Mouse (Mus musculus) mouse embryonic stem cell (cell line): ENCODE data around the gene Gm13420.

Experiments used
- in situ Hi-C, 2 experiments: fragments of 300-500 bp; cut with MboI; formaldehyde crosslinking; loops; 1 replicate in 1 of 2; 3 replicates in 1 of 2; pipeline ENCODE4 v1.14.3; 2019 to 2020; ENCODE audit warnings: low sequenced_read_pairs in 2 of 2, low pct_unique_long_range_greater_than_20kb in 1 of 2, mixed read lengths in 1 of 2; ENCODE audit not compliant: unreplicated experiment in 1 of 2

Gene Gm13420

DNA sequence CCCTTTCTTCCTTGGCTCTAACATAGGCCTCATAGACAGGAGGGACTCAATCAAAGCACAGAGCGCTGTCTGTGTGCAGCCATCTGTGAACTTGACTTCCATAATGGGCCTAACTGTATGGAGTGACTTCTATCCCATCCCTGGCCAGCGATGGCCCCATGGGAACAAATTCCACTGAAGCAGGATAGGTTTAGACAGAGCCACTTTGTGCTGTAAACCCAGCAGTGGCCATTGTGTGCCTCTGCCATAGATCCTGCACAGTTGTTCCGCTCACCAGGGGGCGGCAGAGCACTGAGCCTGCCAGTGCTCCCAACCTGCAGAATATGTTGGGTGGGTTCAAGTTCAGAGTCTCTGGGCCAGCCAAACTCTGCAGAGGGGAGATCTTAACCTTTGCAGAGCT lies 43.8 kb downstream of the Gm13420 start:
- in situ Hi-C loops = no loop called here

DNA sequence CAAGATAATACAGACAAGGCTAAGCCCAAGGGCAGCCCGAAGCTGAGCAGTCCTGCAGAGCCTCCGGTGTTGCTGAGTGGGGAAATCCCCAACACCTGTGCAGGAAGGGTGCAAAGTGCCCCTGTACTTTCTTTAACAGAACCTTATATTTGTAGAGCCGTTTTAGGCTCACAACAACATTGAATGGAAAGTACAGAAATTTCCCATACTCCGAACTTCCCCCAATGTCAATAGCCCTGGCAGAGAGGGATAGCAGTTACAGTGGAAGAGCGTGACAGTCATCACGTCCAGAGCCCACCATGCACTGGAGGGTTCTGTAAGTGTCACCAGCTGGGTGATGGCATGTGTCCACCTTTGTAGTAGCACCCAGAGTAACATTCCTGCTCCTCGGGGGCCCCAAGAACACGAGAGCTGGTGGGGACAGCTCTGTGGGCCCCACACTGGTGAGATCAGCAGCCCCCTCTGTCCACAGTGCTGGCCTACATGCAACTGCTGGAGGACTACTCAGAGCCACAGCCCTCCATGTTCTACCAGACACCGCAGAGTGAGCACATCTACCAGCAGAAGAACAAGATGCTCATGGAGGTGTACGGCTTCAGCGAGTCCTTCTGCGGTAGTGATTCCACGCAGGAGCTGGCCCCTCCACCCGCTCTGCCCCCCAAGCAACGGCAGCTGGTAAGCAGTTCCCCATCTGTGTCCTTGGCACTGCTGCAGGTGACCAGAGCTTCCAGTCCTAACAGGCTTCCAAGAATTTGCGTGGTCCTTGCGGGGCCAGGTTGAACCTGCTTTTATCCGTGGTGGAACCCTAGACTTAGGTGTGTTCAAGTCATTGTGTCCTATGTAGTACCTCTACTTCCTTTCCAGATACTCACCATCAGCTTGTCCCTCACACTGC lies 44.5 kb downstream of the Gm13420 start:
- in situ Hi-C loops = no loop called here

DNA sequence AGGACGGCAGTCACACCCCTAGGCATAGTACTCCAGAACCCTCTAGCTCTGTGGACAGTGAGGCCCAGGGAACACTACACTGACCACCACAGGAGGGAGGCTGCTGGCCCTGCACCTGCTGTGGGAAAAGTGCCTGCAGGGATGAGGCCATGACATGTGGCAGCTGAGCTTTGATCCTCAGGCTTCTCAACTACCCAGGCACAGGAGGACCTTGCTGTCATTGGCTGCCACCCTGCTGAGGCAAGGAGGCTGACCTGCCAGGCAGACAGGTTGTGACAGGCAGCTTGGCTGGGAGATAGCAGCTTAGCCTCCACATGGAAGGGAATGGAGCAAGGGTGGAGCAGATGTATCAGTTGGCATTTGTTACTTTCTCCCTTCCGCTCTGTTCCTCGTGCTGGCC lies 46.0 kb downstream of the Gm13420 start:
- in situ Hi-C loops = no loop called here

DNA sequence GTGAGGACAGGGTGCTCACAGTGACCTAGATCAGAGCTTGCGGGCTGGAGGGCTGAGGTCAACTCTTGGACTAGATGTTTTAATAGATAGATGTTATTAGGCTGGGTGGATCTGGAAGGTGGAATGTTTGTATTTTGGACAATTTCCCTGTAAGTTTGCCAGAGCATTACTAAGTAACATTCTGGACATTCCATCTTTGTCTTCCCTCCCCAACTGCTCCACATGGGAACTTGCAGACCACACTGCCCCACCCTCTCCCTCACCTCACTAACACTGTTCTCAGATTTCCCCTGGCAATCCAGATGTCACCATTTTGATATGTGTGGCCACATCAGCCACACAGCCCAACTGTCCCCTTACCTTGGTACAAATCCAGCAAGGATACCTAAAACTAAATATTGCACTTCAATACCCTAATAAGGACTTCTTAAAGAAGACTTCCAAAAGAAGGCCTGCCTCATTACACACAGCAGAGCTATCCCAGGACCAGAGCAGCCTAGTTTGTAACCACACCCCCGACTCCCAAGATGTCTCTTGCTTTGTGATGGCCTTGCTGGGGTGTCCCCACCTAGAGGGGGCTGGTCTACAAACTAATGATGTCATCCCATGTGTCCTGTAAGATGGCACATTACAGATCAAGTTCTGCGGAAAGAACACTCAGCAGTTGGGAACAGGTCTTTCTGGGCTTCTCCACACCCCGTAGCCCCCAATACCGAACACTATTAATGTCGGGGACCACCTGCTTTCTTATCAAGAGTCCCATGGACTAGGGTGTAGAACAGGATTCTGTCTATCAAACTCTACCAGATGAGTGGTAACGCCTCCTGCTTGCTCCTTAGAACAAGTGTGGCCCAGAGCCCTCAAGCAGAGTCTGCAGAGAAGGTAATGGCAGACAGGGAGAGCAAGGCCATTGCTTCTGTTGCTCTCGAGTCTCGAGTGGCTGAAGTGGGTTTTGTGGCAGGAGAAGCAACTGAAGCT lies 48.1 kb downstream of the Gm13420 start:
- in situ Hi-C loops = no loop called here

DNA sequence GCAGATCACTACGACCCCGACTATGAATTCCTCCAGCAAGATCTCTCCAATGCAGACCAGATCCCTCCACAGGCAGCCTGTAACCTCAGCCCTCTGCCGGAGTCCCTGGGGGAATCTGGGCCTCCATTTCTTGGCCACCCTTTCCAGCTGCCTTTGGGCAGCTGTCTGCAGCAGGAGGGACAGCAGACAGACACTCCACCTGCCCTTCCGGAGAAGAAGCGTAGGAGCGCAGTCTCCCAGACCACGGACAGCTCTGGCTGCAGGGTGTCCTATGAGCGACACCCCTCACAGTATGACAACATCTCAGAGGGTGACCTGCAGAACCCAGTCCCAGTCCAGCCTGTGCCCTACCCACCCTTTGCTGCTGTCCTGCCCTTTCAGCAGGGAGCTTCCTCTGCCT lies 49.3 kb downstream of the Gm13420 start:
- in situ Hi-C loops = no loop called here

DNA sequence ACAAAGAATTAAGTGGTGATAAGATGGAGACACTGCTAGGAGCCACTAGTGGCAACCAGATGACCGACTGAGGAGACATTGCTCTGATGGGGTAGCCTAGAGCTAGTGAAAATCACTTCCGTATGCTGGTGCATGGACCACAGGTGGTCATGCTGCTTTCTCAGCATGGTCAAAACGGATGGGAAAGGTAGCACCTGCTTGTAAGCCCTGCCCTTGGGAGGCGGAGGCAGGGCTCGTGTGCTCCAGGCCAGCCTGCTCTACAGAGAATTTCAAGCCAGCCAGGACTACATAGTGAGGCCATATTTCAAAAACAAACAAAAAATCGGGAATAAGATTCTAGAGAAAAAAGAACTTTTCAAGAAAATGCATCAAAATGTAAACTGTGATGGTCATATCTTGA lies 50.1 kb downstream of the Gm13420 start:
- in situ Hi-C loops = no loop called here

DNA sequence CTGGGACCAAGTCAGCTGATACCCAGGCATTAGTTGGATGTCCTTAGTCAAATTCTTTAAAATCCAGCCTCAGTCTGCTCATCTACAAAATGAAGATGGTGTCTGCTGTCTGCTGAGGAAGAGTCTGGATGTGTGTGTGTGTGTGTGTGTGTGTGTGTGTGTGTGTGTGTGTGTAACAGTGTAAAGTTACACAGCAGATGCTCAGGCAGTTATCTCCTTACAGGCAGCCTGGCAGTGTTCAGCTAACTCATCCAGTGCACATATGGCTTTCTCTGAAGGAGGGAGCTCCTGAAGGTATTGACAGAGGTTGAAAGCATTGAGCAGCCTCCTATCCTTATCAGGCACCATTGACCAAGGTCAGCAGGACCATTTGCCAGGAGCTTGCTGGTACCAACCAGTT lies 50.6 kb downstream of the Gm13420 start:
- in situ Hi-C loops = no loop called here

DNA sequence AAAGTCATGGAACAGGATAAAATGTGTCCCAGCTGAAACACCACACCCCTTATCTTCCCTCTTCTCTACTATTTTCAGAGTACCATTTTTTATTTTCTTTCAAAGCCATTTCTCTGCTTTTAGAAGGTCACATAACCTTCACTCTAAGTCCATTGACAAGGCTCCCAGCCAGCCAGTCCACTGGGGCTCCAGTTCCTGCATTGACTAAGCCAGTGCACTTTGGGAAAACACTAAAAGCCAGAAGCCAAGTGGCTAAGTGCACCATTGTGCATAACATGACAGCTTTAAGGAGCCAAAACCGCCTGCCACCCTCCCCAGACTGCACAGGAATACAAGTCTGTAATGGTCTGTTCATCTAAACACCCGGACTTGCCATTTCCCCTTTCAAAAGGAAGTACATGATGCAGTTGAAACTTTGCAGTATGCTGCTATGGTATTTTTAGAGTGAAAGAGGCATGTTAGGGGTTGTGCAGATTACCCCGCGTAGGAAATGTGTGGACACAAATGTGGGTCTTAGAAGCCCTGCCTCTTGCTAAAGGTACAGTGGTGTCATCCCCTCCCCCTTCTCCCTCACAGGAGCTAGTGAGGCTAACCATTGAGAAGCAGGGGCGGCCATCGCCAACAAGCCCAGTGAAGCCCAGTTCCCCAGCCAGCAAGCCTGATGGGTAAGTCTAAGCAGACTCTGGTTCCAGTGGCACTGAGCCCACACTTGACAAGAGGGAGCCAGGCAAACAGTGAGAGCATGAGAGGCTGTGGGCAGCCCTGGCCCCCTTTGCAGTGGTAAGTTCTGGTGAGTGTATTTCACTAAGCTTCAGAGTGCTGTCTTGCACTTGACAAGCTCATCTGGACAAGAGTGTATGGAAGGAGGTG lies 52.8 kb downstream of the Gm13420 start:
- in situ Hi-C loops = no loop called here

DNA sequence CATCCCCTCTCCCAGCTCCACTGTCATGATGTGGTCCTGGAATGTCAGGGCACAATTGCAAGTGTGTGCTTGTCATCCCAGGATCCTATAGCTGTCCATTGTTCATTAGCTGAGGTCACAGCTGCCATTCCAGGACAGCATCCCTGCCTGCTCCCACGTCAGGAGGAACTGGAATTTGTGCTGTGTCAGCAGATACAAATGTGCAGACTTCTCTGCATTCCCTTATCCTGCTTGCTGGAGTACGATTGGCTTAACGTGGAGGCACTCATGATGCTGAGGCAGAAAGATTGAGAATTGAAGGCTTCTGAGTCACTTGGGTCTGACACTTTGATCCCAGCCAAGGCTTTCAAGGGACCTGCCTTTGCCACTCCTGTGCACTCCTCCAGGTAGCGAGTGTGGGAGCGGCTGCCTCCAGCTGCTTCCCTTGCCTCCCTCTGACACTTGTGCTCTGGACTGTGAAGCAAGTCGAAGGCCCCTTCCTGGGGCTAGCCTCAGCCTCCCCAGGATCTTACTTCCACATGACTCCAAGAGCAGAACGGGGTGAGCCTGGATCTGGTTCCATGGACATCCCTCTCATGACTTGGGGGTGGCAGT lies 55.2 kb downstream of the Gm13420 start:
- in situ Hi-C loops = no loop called here
